Mouse (Mus musculus) thymus, adult 18-20 months (tissue): ENCODE data around the gene Olfr99.
A peak's percentile ranks its signal among the peaks of the same experiment; 100 is the strongest.
"Not testable (repeated sequence)": the region's sequence is repeated elsewhere in the genome, so short reads cannot be mapped to it uniquely, and the experiment has no call there.

ENCODE experiments used
- DNase-seq, 2 experiments: peaks; one replicate each; pipeline ENCODE4 v3.0.0; 2022; ENCODE audit warnings: mixed read lengths in 2 of 2

Gene Olfr99

GRCm38 (mm10) chr17:37283360-37283759 lies at the start of gene Olfr99:
Olfr99 (minus strand) TSS chr17:37283460.
- DNase-seq: no peak

- DNase-seq: no peak
Measured at GRCm38 (mm10) chr17:37316954-37317353, 33.7 kb upstream of the Olfr99 start, which contains the start of gene Olfr102. Olfr102 (minus strand) TSS chr17:37317054.

- no peak for DNase-seq
Measured at GRCm38 (mm10) chr17:37310146-37310699, 27.0 kb upstream of the Olfr99 start.

GRCm38 (mm10) chr17:37308483-37308882 lies 25.2 kb upstream of the Olfr99 start:
- no peak for DNase-seq

GRCm38 (mm10) chr17:37304213-37304612 lies 21.0 kb upstream of the Olfr99 start, which contains the start of gene Olfr101:
Olfr101 (minus strand) TSS chr17:37304313.
- DNase-seq: no peak

GRCm38 (mm10) chr17:37280331-37280730 lies 2.9 kb downstream of the Olfr99 start:
- DNase-seq: no peak

GRCm38 (mm10) chr17:37276573-37276972 lies 6.7 kb downstream of the Olfr99 start:
- DNase-seq: no peak

- no peak for DNase-seq
Measured at GRCm38 (mm10) chr17:37275626-37276248, 7.5 kb downstream of the Olfr99 start.

GRCm38 (mm10) chr17:37270702-37271092 lies 12.6 kb downstream of the Olfr99 start:
- DNase-seq: peak; percentile 58 to 71

- DNase-seq: peak; percentile 74 to 90
Measured at GRCm38 (mm10) chr17:37270058-37270701, 13.1 kb downstream of the Olfr99 start, which contains the start of gene H2-M3. H2-M3 (plus strand) TSS chr17:37270220.

- DNase-seq: no peak
Measured at GRCm38 (mm10) chr17:37263626-37264025, 19.6 kb downstream of the Olfr99 start, which contains the start of gene Olfr98. Olfr98 (minus strand) TSS chr17:37263749.

- DNase-seq: no peak
Measured at GRCm38 (mm10) chr17:37250544-37250943, 32.7 kb downstream of the Olfr99 start.

- no peak for DNase-seq
Measured at GRCm38 (mm10) chr17:37249460-37249859, 33.8 kb downstream of the Olfr99 start.

- DNase-seq: peak; percentile 32 to 64
Measured at GRCm38 (mm10) chr17:37246715-37247114, 36.5 kb downstream of the Olfr99 start.

GRCm38 (mm10) chr17:37242198-37242597 lies 41.1 kb downstream of the Olfr99 start:
- no peak for DNase-seq

- not testable (repeated sequence) for DNase-seq
Measured at GRCm38 (mm10) chr17:37237230-37237629, 46.0 kb downstream of the Olfr99 start, which contains the start of gene Olfr97. Olfr97 (minus strand) TSS chr17:37237330.
